Mouse (Mus musculus) cerebellum, adult 2 months (tissue): ENCODE results near the gene Lsamp. TPM values are rescaled to one million over a fixed set of nuclear protein-coding genes. Genes with fewer than 3 reads are reported as not detected.

Experiments
- DNase-seq, 2 experiments: peaks; one replicate each; pipeline ENCODE4 v3.0.0; 2021
- H3K27ac ChIP-seq: fragments of 200-500 bp; 2 replicates; pipeline ENCODE4 v1.5.1; 2012; ENCODE audit warnings: low read length, control low read depth, inconsistent platforms; ENCODE audit not compliant: insufficient read depth
- H3K27me3 ChIP-seq: fragments of 200-500 bp; 2 replicates; pipeline ENCODE4 v1.6.1; 2012; ENCODE audit warnings: inconsistent platforms, mild to moderate bottlenecking, low read length, moderate library complexity; ENCODE audit not compliant: control insufficient read depth, insufficient read depth
- H3K4me1 ChIP-seq: fragments of 200-500 bp; 2 replicates; pipeline ENCODE4 v1.6.1; 2011; ENCODE audit warnings: low read length; ENCODE audit not compliant: control insufficient read depth, insufficient read depth
- H3K4me3 ChIP-seq: fragments of 200-500 bp; replicated peaks from 2 replicates; pipeline ENCODE3; 2011; ENCODE audit warnings: mild to moderate bottlenecking, low read depth, low read length, control low read depth; ENCODE audit not compliant: insufficient read depth
- CTCF ChIP-seq: fragments of 200-500 bp; IDR thresholded peaks from 2 replicates; pipeline ENCODE4 v1.5.1; 2011; ENCODE audit warnings: low read depth, mild to moderate bottlenecking, control low read depth, low read length, moderate library complexity, borderline replicate concordance; ENCODE audit not compliant: insufficient read depth
- POLR2A ChIP-seq: fragments of 200-500 bp; IDR thresholded peaks from 2 replicates; pipeline ENCODE4 v1.6.1; 2011; ENCODE audit warnings: low read length, control low read depth, borderline replicate concordance; ENCODE audit not compliant: insufficient read depth
- WGBS: fragments of 180-500 bp; shearing (Covaris S2); methylation state at CpG from one replicate; pipeline ENCODE4 v1.1.7; 2018; 5-methylcytosine and 5-hydroxymethylcytosine counted together
- polyA plus RNA-seq: library from polyadenylated mRNA; depleted of rRNA; stranded (reverse); fragments of >200 nt; gene quantifications from 2 replicates; pipeline ENCODE4 v1.2.3, GENCODE M21; 2012

The Lsamp gene
- polyA plus RNA-seq, 1 experiment = 143 TPM

DNA sequence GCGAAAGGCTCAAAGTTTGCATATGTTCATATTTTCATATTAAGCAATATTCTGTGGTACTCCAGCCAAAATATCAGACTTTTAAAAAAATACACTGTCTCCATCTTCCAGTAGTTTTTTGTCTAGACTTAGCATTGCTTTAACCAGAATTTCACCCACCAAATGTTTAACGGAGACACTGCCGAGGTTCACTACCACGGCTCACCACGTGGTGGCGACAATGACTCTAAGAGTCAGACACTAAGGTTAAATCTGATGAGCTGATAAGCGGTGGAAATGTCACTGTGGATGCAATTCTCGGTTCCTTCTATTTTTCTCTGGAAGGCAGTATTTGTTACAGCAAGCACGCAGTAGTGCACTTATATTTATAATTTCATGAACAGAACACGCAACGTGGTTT is 2188.3 kb downstream of the Lsamp start:
- Histone ChIP-seq H3K4me3 (no peak overlapping the region), H3K27ac (no peak overlapping the region), H3K27me3 (no peaks in the 10 kb centered on the region), H3K4me1 (no peaks in the 10 kb centered on the region)
- DNase-seq = peak; percentile 75 to 84
- WGBS = 24% methylated on average over 11 of the region's 11 CpGs
- TF ChIP-seq CTCF (peak; percentile 86), POLR2A (no peak)

DNA sequence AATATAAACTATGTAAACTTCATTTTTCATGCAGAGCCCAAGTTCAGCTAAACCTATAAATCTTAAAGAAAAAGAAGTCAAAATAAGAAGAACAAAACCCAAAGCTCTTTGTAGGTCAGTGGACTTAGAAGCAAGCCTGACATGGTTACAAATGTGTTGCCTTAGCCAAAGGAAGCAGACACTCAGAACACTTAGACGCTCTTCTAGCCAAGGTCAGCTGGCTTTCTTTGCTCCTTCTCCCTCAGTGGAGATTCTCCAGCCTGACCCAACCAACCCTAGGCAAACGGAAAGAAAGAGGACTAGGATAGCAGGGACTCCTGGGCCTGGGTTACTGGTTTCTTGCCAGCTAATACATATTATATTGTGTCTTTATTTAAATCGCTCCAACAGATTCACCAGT is 2194.7 kb downstream of the Lsamp start:
- Histone ChIP-seq H3K4me1 (no peaks in the 10 kb centered on the region), H3K4me3 (no peak overlapping the region), H3K27ac (no peak overlapping the region), H3K27me3 (no peaks in the 10 kb centered on the region)
- TF ChIP-seq CTCF (no peak), POLR2A (no peak)
- DNase-seq = no peak
- WGBS = 67% methylated on average over 3 of the region's 3 CpGs

DNA sequence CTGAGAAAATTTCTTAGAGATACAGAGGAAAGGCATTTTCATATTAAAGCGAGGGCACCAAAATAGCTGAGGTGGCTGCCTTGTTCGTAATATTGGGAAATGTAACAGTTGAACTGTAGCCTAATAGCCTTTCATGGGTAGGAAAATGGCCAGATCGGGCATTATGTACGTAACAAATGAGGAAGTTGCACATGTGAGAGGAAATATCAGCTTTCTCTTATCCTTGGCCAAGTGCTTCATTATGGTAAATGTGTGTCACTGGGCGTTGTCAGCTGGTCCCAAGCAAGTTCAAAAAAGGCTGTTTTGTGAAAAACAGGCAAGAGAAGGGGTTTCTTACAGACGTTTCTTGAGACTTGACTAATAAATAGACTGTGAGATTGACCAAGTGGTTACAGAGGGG is 2195.9 kb downstream of the Lsamp start:
- H3K27me3 ChIP-seq = no peaks in the 10 kb centered on the region
- DNase-seq = no peak
- TF ChIP-seq POLR2A (no peak), CTCF (no peak)
- no peak overlapping the region for H3K27ac ChIP-seq
- H3K4me1 ChIP-seq = no peaks in the 10 kb centered on the region
- H3K4me3 ChIP-seq = no peak overlapping the region
- 84% methylated on average over 6 of the region's 6 CpGs for WGBS

- DNase-seq = no peak
- Histone ChIP-seq H3K4me1 (no peaks in the 10 kb centered on the region), H3K27me3 (no peaks in the 10 kb centered on the region), H3K4me3 (no peak overlapping the region), H3K27ac (no peak overlapping the region)
- TF ChIP-seq POLR2A (no peak), CTCF (no peak)
- WGBS = 95% methylated on average over 11 of the region's 11 CpGs
These were observed 2196.3 kb downstream of the Lsamp start for GRCm38 (mm10) chr16:42180473-42180872.

GRCm38 (mm10) chr16:42189431-42190081 is 2205.4 kb downstream of the Lsamp start:
- Histone ChIP-seq H3K27ac (no peak overlapping the region), H3K27me3 (no peaks in the 10 kb centered on the region), H3K4me1 (no peaks in the 10 kb centered on the region), H3K4me3 (peak overlapping the region; percentile 97)
- no peak for DNase-seq
- WGBS = 23% methylated on average over 14 of the region's 14 CpGs
- TF ChIP-seq POLR2A (no peak), CTCF (no peak)

- peak overlapping the region; percentile 85 for H3K27ac ChIP-seq
These were observed 2206.2 kb downstream of the Lsamp start for GRCm38 (mm10) chr16:42190114-42191045.

More at GRCm38 (mm10) chr16:42190114-42191045, 2206.2 kb downstream of the Lsamp start:
- TF ChIP-seq POLR2A = peak; percentile 35; the same call in 1 of the 2 replicates
- TF ChIP-seq CTCF = peak; percentile 81
- no peaks in the 10 kb centered on the region for H3K27me3 ChIP-seq
- no peaks in the 10 kb centered on the region for H3K4me1 ChIP-seq
- under 1% methylated on average over 44 of the region's 44 CpGs for WGBS
- H3K4me3 ChIP-seq = peak overlapping the region; percentile 97
- peak; percentile 84 to 88 for DNase-seq
